Mouse (Mus musculus) thymus, postnatal 25 days (tissue): ENCODE measurements around the gene Armc3.
"Not testable (repeated sequence)": the region's sequence is repeated elsewhere in the genome, so short reads cannot be mapped to it uniquely, and the experiment has no call there.

Experiments used
- DNase-seq: peaks from one replicate; pipeline ENCODE4 v3.0.0; 2022

Gene Armc3

GRCm38 (mm10) chr2:19275602-19276539, 76.8 kb downstream of the Armc3 start:
- peak; percentile 80 for DNase-seq

- DNase-seq, result no peak
Observed at GRCm38 (mm10) chr2:19280331-19280730, 81.2 kb downstream of the Armc3 start.

GRCm38 (mm10) chr2:19292366-19292765, 93.3 kb downstream of the Armc3 start:
- no peak for DNase-seq

- peak; percentile 30 for DNase-seq
Observed at GRCm38 (mm10) chr2:19300345-19301089, 101.4 kb downstream of the Armc3 start.

GRCm38 (mm10) chr2:19301251-19301650, 102.1 kb downstream of the Armc3 start:
- DNase-seq, result peak; percentile 76

- DNase-seq, result not testable (repeated sequence)
Observed at GRCm38 (mm10) chr2:19303087-19303486, 104.0 kb downstream of the Armc3 start.

- DNase-seq, result no peak
Observed at GRCm38 (mm10) chr2:19310498-19310897, 111.4 kb downstream of the Armc3 start.

- peak; percentile 54 for DNase-seq
Observed at GRCm38 (mm10) chr2:19316056-19316455, 117.0 kb downstream of the Armc3 start.

GRCm38 (mm10) chr2:19316691-19317090, 117.6 kb downstream of the Armc3 start:
- DNase-seq, result no peak

- DNase-seq, result not testable (repeated sequence)
Observed at GRCm38 (mm10) chr2:19317151-19317812, 118.2 kb downstream of the Armc3 start.

GRCm38 (mm10) chr2:19318499-19318898, 119.4 kb downstream of the Armc3 start:
- no peak for DNase-seq

- DNase-seq, result no peak
Observed at GRCm38 (mm10) chr2:19319284-19319683, 120.2 kb downstream of the Armc3 start.

GRCm38 (mm10) chr2:19322448-19322847, 123.3 kb downstream of the Armc3 start:
- no peak for DNase-seq

GRCm38 (mm10) chr2:19326376-19326775, 127.3 kb downstream of the Armc3 start:
- no peak for DNase-seq

- no peak for DNase-seq
Observed at GRCm38 (mm10) chr2:19327811-19328210, 128.7 kb downstream of the Armc3 start.

- peak; percentile 8 for DNase-seq
Observed at GRCm38 (mm10) chr2:19343901-19344635, 145.0 kb downstream of the Armc3 start.

GRCm38 (mm10) chr2:19344636-19345413, 145.7 kb downstream of the Armc3 start:
- DNase-seq, result peak; percentile 87

GRCm38 (mm10) chr2:19345414-19345964, 146.4 kb downstream of the Armc3 start:
- DNase-seq, result no peak

GRCm38 (mm10) chr2:19348454-19348853, 149.4 kb downstream of the Armc3 start:
- DNase-seq, result no peak

GRCm38 (mm10) chr2:19350167-19350566, 151.1 kb downstream of the Armc3 start:
- no peak for DNase-seq

- DNase-seq, result no peak
Observed at GRCm38 (mm10) chr2:19351615-19352253, 152.6 kb downstream of the Armc3 start.
